Mouse (Mus musculus): ENCODE measurements at regions not wholly inside any gene's neighbourhood (a gene's known extent, or its start where the extent isn't known, plus 50 kb on each side); places are given as distances from the start of the nearest gene placed in this dataset.

DNA sequence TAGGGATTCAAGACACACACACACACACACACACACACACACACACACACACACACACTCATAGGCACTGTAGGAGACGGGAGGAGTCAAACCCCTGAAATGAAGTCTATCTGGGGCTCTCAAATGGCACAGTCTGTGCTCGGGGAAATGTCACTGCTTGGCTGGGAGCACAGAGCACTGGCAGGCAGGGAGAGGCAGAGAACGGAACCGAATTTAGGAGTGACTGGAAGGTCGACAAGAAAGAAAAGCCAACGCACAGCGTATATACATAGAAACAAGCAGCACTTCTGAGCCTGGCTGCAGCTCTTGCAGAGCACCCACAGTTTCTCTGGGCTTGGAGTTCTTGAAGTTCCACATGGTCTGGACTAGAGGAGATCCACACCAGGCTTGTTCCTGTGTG is 160.1 kb upstream of the Zfp703 start:
- DNase-seq: no peak

GRCm38 (mm10) chr8:26824189-26824941 is 152.8 kb upstream of the Zfp703 start:
- DNase-seq: no peak

DNA sequence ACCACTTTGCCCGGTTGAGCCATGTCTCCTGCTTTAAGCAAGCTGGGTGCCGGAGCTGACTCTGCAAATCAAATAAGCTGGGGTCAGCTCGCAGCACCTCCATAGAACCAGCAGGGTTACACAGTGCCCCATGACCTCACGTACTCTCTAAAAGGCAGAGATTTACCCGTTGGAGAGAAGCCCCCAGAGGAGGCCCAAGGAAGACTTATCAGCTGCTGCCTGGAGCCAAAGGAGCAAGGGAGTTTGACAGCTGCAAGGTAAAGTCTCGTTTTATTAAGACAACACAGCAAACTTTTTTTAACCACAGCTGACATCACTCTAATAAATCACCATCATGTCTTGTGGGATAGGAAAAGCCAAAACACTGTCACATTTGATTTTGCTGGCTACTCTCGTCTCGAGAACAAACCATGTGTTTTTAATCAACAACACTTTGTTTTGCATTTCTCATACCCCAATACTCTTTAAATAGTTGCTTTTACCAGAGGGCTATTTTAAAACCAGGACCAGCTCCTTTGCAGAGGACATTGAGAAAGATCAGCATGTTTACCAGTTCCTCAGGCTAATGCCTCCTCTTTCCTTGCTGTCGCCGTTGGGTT is 148.7 kb upstream of the Zfp703 start:
- DNase-seq: no peak

DNA sequence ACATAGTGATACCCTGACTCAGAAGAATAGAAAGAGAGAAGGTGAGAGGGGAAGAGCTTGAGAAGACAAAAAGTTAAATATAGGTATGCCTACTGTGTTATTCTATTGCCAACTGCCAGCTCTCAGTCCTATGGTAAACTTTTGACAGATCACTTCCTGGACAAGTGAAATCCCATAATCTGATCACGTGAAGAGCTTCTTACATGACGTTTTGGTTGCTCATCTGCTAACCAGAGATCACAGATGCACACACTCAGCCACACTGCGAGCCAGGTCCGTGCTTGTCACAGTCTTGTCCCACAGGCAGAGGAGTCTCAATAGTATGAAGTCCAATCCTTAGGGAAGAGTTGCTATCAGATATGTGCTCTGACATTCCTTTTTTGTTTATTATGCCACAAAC is 147.8 kb upstream of the Zfp703 start:
- no peak for DNase-seq

- DNase-seq: no peak
These were observed 146.0 kb upstream of the Zfp703 start for GRCm38 (mm10) chr8:26831148-26831547.

DNA sequence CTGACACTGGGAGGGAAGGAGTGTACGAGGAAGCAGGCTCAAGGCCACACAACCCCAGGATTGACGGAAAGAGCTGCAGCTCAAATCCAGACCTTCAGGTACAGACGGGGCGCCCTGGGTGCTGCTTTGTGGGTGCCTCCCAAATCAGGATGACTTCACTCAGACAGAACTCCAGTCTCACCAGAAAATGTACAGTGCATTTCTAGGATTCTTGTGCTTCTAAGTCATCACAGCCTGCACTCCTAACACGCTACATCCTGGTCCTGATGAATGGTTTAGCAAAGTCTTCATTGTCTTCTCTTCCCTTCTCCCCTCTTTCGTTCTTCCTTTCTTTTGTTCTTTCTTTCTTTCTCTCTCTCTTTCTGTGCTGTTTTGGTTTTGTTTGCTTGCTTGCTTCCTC is 145.3 kb upstream of the Zfp703 start:
- DNase-seq: no peak

DNA sequence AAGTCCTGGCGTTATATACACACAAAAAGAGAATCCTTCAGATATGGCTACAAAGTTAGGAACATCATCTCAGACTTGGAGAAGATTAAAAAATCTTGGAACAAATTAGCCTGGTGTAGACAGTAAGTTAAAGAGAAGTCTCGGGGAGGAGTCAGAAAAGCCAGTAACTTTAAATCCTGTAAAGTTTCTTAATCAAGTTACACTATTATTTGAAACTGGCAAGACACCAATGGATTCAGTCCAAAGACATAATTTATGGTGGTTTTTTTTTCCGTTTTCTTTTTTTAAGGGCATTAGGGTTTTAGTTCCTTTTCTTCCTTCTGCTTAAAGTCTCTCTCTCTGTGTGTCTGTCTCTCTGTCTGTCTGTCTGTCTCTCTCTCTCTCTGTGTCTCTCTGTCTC is 144.6 kb upstream of the Zfp703 start:
- no peak for DNase-seq

DNA sequence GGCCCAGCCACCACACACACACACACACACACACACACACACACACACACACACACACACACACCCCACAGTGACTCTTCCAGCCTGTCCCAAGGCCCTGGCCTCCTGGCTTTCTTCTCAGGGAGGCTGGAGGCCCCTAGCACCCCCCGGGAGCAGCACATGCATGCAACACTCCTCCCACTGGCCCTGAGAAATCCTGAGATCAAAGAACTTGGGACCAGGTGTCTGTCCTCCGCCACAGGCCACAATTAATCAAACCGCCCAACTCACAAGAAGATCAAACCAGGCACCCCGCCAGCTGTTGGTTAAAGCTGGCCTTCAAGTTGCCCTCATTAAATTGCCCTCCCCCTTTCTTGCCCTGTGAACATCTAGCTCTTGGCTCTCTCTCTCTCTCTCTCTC is 143.8 kb upstream of the Zfp703 start:
- no peak for DNase-seq

- DNase-seq: no peak
These were observed 143.3 kb upstream of the Zfp703 start for GRCm38 (mm10) chr8:26833784-26834183.

- no peak for DNase-seq
These were observed 142.5 kb upstream of the Zfp703 start for GRCm38 (mm10) chr8:26834604-26835003.

DNA sequence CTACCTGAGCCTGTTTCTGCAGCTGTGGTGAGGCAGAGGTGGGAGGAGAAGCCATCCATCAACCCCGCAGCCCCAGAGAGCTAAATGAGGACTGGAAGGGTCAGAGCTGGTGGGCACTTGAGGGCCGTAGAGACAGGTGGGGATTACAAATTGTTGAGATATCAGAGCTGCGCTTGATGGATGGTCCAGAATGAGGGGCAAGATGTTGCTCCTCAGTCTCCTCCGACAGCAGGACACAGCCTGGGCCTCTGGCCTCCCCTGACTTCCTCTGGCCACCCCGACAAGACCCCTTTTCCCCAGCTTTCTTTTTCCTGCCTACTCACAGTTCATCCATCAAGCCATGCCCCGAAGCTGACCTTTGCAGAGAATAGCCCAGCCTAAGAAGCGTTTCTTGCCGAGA is 142.0 kb upstream of the Zfp703 start:
- no peak for DNase-seq

- DNase-seq: no peak
These were observed 141.5 kb upstream of the Zfp703 start for GRCm38 (mm10) chr8:26835616-26836015.

DNA sequence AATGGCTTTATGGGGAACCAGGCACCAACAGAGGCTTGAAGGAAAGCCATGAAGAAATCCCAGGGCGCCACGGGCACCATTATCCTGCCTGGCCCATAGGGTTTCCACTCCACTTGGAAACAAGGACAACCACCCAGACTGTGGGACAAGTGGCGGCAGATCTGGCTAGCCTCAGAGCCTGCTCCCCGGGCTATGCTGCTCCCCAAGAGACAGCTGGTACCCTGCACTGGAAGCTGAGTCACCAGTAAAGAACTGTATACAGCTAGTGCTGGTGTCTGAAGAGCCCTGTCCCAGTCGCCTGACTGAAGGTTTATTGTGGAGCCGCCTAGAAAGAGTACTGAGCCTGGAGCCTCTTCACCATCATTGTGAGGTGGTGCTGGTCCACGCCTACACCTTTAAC is 140.6 kb upstream of the Zfp703 start:
- DNase-seq: no peak

- no peak for DNase-seq
These were observed 136.8 kb upstream of the Zfp703 start for GRCm38 (mm10) chr8:26840286-26840685.

- DNase-seq: no peak
These were observed 136.1 kb upstream of the Zfp703 start for GRCm38 (mm10) chr8:26840745-26841680.

GRCm38 (mm10) chr8:26843714-26844113 is 133.4 kb upstream of the Zfp703 start:
- DNase-seq: no peak

GRCm38 (mm10) chr8:26844132-26844808 is 132.9 kb upstream of the Zfp703 start:
- no peak for DNase-seq

DNA sequence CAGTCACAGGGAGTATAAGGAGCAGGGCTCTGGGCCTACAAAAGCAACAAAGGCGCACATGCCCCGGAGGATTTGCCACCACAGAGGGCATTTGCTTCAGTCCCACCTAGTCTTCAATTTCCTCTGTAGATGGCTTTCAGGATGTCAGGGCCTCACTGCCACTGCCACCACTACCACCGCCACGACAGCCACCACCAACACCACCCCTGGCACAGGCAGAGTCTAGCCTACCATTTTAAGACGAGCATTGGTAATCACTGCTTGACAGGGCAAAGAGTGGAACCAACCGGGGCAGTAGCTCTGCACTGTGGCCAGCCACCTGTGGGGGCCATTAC is 132.3 kb upstream of the Zfp703 start:
- no peak for DNase-seq

DNA sequence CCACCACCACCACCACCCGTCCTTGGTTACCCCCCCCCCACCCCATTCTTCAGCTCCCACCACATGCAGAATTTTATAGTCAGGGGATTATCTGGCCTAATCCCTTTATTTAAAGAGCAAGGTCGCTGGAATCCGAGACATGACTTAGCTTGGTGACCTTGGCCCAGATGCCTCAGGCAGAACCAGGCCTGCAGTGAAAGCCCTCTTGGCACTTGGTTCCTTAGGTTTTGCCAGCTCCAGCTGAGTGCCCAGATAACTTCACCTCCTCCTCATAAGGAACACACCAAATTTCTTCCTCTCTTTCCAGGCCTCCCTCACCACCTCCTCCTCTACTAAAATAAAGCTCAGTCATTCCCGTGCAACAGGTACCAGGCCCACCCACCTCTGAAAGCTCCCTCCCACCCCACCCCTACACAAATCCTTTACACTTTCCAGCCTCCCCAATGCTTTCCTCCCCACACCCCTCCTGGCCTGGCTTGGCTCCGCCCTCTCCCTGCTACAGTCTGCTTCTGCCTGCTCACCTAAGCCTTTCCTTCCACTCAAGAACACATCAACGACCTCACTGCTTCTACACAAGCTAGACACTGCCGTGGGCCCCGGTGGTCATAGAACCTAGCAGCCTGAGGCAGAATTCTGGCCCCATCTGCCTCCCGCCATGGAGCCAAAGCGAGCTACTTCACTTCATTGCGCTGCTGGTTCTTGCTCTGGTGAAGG is 131.5 kb upstream of the Zfp703 start:
- no peak for DNase-seq

DNA sequence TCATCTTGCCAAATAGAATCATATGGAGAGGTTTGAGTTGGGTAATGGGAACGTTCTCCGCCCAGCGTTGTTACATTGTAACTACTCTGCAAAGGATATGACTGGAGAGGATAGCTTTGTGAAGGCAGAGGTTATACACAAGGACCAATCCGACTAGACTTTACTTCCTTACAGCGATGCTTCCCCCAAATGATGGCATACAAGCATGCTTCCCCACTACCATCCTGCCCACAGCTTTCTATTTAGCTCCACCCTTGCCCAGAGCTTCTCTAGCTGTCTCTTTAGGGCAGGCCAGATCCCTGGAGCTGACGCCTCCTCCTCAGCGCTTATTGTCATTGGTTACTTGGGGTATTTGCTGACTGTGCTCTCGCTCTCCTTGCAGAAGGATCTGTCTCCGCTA is 130.1 kb upstream of the Zfp703 start:
- no peak for DNase-seq

DNA sequence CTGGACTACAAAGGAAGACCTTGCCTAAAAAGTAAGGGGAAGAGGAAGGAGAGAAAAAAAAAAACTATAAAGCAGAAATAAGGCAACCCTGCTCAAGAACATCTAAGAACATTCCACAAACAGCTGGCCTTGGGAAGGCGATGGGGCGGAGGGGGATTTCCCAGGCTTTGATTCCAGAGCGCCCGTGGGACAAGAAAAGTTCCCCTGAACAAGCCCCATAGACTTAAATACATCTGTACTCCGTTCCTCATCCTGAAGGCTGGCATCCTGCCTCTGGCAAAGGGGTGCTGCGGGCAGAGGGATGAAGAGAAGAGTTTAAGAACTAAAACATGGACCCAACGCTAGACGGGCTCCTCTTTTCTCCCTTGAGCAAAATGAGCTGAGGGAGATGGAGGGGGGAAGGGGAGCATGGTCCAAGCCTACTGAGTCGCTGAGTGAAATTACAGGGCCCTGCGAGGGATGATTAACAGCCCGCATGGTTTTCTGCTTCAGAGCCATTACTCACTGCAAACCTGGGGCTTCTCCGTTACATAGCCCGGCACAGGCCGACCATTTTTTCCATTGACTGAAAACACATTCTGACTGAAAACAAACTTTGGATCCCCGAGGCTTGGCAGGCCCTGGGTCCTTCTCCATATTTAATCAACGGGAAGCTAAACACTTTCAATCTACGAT is 128.9 kb upstream of the Zfp703 start:
- DNase-seq: no peak

All from thymus, adult 18-20 months (tissue).